Mouse (Mus musculus) midbrain, embryonic 11.5 days (tissue): ENCODE measurements around the gene Ankrd2. TPM values are rescaled to one million over a fixed set of nuclear protein-coding genes. Genes with fewer than 3 reads are reported as not detected.
A peak's percentile ranks its signal among the peaks of the same experiment; 100 is the strongest.

Experiments
- ATAC-seq: fragments of 200-750 bp; cut with Nextera tagmentation; 2 replicates; pipeline ENCODE4 v1.8.0; 2017; ENCODE audit warnings: moderate TSS enrichment, moderate library complexity; ENCODE audit not compliant: low FRiP score
- DNase-seq: peaks from one replicate; pipeline ENCODE4 v3.0.0; 2015; ENCODE audit warnings: low spot score; ENCODE audit errors: missing footprints
- H3K27ac ChIP-seq: fragments of 300-500 bp; sonication (generic); 2 replicates; pipeline ENCODE4 v1.5.1; 2014; ENCODE audit warnings: low read depth, low read length
- H3K27me3 ChIP-seq: fragments of 300-500 bp; sonication (generic); 2 replicates; pipeline ENCODE4 v1.6.1; 2014; ENCODE audit warnings: mild to moderate bottlenecking, low read length, moderate library complexity, mixed read lengths; ENCODE audit not compliant: control insufficient read depth, insufficient read depth
- H3K36me3 ChIP-seq: fragments of 300-500 bp; sonication (generic); 2 replicates; pipeline ENCODE4 v1.6.1; 2014; ENCODE audit warnings: mild to moderate bottlenecking, low read length, moderate library complexity, mixed read lengths; ENCODE audit not compliant: control insufficient read depth, insufficient read depth
- H3K4me1 ChIP-seq: fragments of 300-500 bp; sonication (generic); 2 replicates; pipeline ENCODE4 v1.6.1; 2014; ENCODE audit warnings: low read length; ENCODE audit not compliant: control insufficient read depth, insufficient read depth
- H3K4me2 ChIP-seq: fragments of 300-500 bp; sonication (generic); 2 replicates; pipeline ENCODE4 v1.6.1; 2014; ENCODE audit warnings: mild to moderate bottlenecking, moderate library complexity
- H3K4me3 ChIP-seq: fragments of 300-500 bp; sonication (generic); 2 replicates; pipeline ENCODE4 v1.5.1; 2014; ENCODE audit warnings: low read depth, low read length
- H3K9ac ChIP-seq: fragments of 300-500 bp; sonication (generic); 2 replicates; pipeline ENCODE4 v1.6.1; 2014; ENCODE audit warnings: low read length
- H3K9me3 ChIP-seq: fragments of 300-500 bp; sonication (generic); 2 replicates; pipeline ENCODE4 v1.6.1; 2016; ENCODE audit warnings: low read length; ENCODE audit not compliant: control insufficient read depth
- WGBS: fragments of 180-500 bp; shearing (Covaris S2); extraction: QIAGEN DNeasy Blood & Tissue Kit; methylation state at CpG from one replicate; pipeline ENCODE4 v1.1.7; 2014; 5-methylcytosine and 5-hydroxymethylcytosine counted together
- polyA plus RNA-seq: library from polyadenylated mRNA; unstranded; fragments of >200 nt; fragmentation: Nextera tagmentation; extraction: Ambion mirVana; gene quantifications from 2 replicates; pipeline ENCODE4 v1.2.1, GENCODE M21; 2014

Ankrd2 gene
- polyA plus RNA-seq, 1 experiment from 2014 or later, result not detected

GRCm38 (mm10) chr19:42021681-42022541, 13.9 kb upstream of the Ankrd2 start:
- Histone ChIP-seq H3K4me3 (no peak overlapping the region), H3K27me3 (no peaks in the 10 kb centered on the region), H3K4me1 (peaks cover 4% of the 10 kb centered on the region), H3K9ac (no peak overlapping the region), H3K4me2 (no peak overlapping the region), H3K36me3 (no peaks in the 10 kb centered on the region), H3K9me3 (no peaks in the 10 kb centered on the region), H3K27ac (no peak overlapping the region)
- WGBS, result 57% methylated on average over 10 of the region's 10 CpGs
- DNase-seq, result peak; percentile 73
- ATAC-seq, result no peak

GRCm38 (mm10) chr19:42022542-42022848, 13.3 kb upstream of the Ankrd2 start:
- H3K36me3 ChIP-seq, result no peaks in the 10 kb centered on the region
- no peak overlapping the region for H3K4me3 ChIP-seq
- H3K27ac ChIP-seq, result no peak overlapping the region
- WGBS, result 74% methylated on average over 2 of the region's 2 CpGs
- H3K9ac ChIP-seq, result no peak overlapping the region
- peak; percentile 69 for DNase-seq
- H3K4me1 ChIP-seq, result peaks cover 4% of the 10 kb centered on the region
- no peaks in the 10 kb centered on the region for H3K27me3 ChIP-seq
- no peak overlapping the region for H3K4me2 ChIP-seq
- no peak for ATAC-seq
- H3K9me3 ChIP-seq, result no peaks in the 10 kb centered on the region

- WGBS, result 12% methylated on average over 5 of the region's 5 CpGs
- no peak overlapping the region for H3K4me2 ChIP-seq
- H3K36me3 ChIP-seq, result no peaks in the 10 kb centered on the region
- ATAC-seq, result no peak
- H3K9me3 ChIP-seq, result no peaks in the 10 kb centered on the region
- DNase-seq, result peak; percentile 97
- peaks cover 4% of the 10 kb centered on the region; the same call in 1 of the 2 replicates for H3K4me1 ChIP-seq
- H3K4me3 ChIP-seq, result no peak overlapping the region
- no peak overlapping the region for H3K27ac ChIP-seq
- H3K9ac ChIP-seq, result no peak overlapping the region
- H3K27me3 ChIP-seq, result no peaks in the 10 kb centered on the region
These were observed 9.6 kb upstream of the Ankrd2 start for GRCm38 (mm10) chr19:42026158-42026557.

GRCm38 (mm10) chr19:42031112-42031511, 4.7 kb upstream of the Ankrd2 start:
- H3K36me3 ChIP-seq, result no peaks in the 10 kb centered on the region
- WGBS, result 86% methylated on average over 5 of the region's 5 CpGs
- H3K27ac ChIP-seq, result no peak overlapping the region
- no peak for ATAC-seq
- no peak overlapping the region for H3K9ac ChIP-seq
- H3K27me3 ChIP-seq, result no peaks in the 10 kb centered on the region
- H3K4me3 ChIP-seq, result no peak overlapping the region
- no peaks in the 10 kb centered on the region for H3K4me1 ChIP-seq
- H3K9me3 ChIP-seq, result no peaks in the 10 kb centered on the region
- peak; percentile 17 for DNase-seq
- H3K4me2 ChIP-seq, result no peak overlapping the region

GRCm38 (mm10) chr19:42033611-42034010, 2.2 kb upstream of the Ankrd2 start:
- no peak overlapping the region for H3K4me2 ChIP-seq
- ATAC-seq (no peak), DNase-seq (peak; percentile 6)
- H3K4me3 ChIP-seq, result no peak overlapping the region
- no peaks in the 10 kb centered on the region for H3K9me3 ChIP-seq
- H3K27me3 ChIP-seq, result no peaks in the 10 kb centered on the region
- H3K27ac ChIP-seq, result no peak overlapping the region
- H3K36me3 ChIP-seq, result no peaks in the 10 kb centered on the region
- H3K4me1 ChIP-seq, result no peaks in the 10 kb centered on the region
- H3K9ac ChIP-seq, result no peak overlapping the region
- WGBS, result 85% methylated on average over 14 of the region's 14 CpGs

GRCm38 (mm10) chr19:42034146-42034775, 1.5 kb upstream of the Ankrd2 start:
- Histone ChIP-seq H3K4me3 (no peak overlapping the region), H3K9me3 (no peaks in the 10 kb centered on the region), H3K9ac (no peak overlapping the region), H3K36me3 (no peaks in the 10 kb centered on the region), H3K4me2 (no peak overlapping the region), H3K27me3 (no peaks in the 10 kb centered on the region), H3K27ac (no peak overlapping the region), H3K4me1 (no peaks in the 10 kb centered on the region)
- WGBS, result 77% methylated on average over 9 of the region's 9 CpGs
- DNase-seq (peak; percentile 53), ATAC-seq (no peak)

- no peak overlapping the region for H3K27ac ChIP-seq
- H3K27me3 ChIP-seq, result no peaks in the 10 kb centered on the region
- ATAC-seq (no peak), DNase-seq (no peak)
- WGBS, result 56% methylated on average over 11 of the region's 11 CpGs
- no peak overlapping the region for H3K4me2 ChIP-seq
- H3K36me3 ChIP-seq, result no peaks in the 10 kb centered on the region
- no peak overlapping the region for H3K9ac ChIP-seq
- no peak overlapping the region for H3K4me3 ChIP-seq
- no peaks in the 10 kb centered on the region for H3K9me3 ChIP-seq
- no peaks in the 10 kb centered on the region for H3K4me1 ChIP-seq
These were observed 832 bp upstream of the Ankrd2 start for GRCm38 (mm10) chr19:42034881-42035455.

GRCm38 (mm10) chr19:42036357-42036756, 557 bp downstream of the Ankrd2 start:
- no peak overlapping the region for H3K9ac ChIP-seq
- no peak overlapping the region for H3K4me3 ChIP-seq
- no peaks in the 10 kb centered on the region for H3K36me3 ChIP-seq
- H3K27ac ChIP-seq, result no peak overlapping the region
- no peaks in the 10 kb centered on the region for H3K4me1 ChIP-seq
- H3K27me3 ChIP-seq, result no peaks in the 10 kb centered on the region
- H3K9me3 ChIP-seq, result no peaks in the 10 kb centered on the region
- DNase-seq (no peak), ATAC-seq (no peak)
- 93% methylated on average over 3 of the region's 3 CpGs for WGBS
- H3K4me2 ChIP-seq, result no peak overlapping the region

- Histone ChIP-seq H3K27me3 (no peaks in the 10 kb centered on the region), H3K36me3 (no peaks in the 10 kb centered on the region), H3K27ac (no peak overlapping the region), H3K9ac (no peak overlapping the region), H3K9me3 (no peaks in the 10 kb centered on the region), H3K4me1 (no peaks in the 10 kb centered on the region), H3K4me3 (no peak overlapping the region), H3K4me2 (no peak overlapping the region)
- WGBS, result 82% methylated on average over 11 of the region's 11 CpGs
- ATAC-seq, result no peak
- DNase-seq, result peak; percentile 39
These were observed 1.4 kb downstream of the Ankrd2 start for GRCm38 (mm10) chr19:42037167-42037702.
